Mouse (Mus musculus) urinary bladder, postnatal 10 days (tissue): Measurements from ENCODE around the gene I830077J02Rik.
"Not testable (repeated sequence)": the region's sequence is repeated elsewhere in the genome, so short reads cannot be mapped to it uniquely, and the experiment has no call there.

Source experiments
- DNase-seq: peaks from one replicate; pipeline ENCODE4 v3.0.0; 2022; ENCODE audit warnings: low spot score

The I830077J02Rik gene

DNA sequence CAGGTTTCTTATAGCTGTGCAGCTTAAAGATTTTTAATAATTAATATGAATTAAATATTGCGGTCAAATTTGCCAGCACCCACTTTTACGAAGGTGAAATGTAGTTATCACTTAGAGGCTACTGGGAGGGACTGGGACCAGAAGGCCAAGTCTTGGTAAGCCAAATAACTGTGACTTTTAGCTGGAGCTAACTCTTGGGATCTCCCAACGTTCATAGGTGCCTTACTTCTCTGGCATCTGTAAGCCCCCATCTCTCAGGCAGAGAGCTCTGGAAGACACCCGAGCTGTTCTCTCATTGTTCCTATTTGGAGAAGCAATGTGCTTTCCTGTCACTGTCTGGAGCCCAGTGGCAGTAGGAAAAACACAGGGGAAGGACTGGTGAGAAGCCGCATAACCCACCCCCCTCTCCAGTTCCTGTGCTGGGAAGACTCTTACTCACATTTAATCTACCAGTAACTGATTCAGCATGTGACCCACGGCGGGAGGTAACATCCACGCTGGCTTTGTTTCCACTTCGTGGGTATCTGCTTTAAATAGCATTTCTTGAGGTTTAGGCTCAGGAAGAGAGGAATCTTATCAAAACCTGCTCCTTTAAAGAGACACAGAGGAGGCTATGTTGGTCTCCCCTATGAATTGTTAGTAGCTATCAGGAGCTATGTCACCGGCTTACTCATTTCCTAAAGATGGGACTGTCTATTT, 14.7 kb downstream of the I830077J02Rik start:
- DNase-seq: no peak

- DNase-seq: not testable (repeated sequence)
Observed at GRCm38 (mm10) chr3:105916455-105916854, 16.0 kb downstream of the I830077J02Rik start.

GRCm38 (mm10) chr3:105915281-105915680, 17.2 kb downstream of the I830077J02Rik start:
- DNase-seq: no peak

DNA sequence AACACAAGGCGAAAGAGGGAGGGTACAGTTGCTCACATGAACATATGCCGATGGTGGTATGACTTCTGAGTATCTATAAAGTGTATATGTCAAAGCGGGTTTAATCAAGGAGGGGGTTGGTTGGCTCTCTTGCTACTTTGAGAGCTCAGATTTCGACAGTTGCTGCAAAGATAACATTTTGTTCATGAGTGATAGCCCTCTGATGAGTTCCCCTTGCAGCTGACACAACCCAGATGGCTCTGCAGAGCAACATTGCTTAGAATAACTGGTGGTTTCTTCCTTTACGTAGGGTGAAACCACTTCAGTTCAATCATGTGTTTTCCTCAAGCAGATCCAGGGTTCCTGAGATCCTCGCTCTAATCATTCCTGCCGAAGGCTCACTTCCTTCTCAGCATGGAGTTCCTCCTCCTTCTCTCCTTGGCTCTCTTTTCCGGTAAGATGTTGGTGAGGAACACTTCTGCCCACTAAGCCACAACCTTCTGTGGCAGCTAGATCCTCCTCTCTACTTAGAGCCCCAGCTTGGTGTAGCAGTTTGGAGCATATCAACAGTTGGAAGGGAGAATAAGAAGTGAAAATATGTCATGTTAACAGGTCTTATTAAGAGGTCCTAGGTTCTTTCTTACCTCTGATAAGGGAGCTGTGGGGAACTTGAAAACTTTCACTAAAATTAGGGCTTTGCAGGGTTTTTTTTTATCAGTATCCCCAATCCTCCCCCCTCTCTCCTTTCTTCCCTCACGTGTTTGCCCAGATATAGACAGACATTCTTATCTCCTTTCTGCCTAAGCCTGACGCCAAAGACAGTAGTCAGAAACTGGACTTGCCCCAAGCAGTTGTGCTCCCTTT, 18.4 kb downstream of the I830077J02Rik start:
- no peak for DNase-seq

GRCm38 (mm10) chr3:105912097-105912880, 20.2 kb downstream of the I830077J02Rik start:
- no peak for DNase-seq

GRCm38 (mm10) chr3:105910519-105911190, 21.8 kb downstream of the I830077J02Rik start:
- no peak for DNase-seq

- DNase-seq: no peak
Observed at GRCm38 (mm10) chr3:105908976-105909375, 23.5 kb downstream of the I830077J02Rik start.

- no peak for DNase-seq
Observed at GRCm38 (mm10) chr3:105907956-105908655, 24.4 kb downstream of the I830077J02Rik start.

GRCm38 (mm10) chr3:105904721-105905120, 27.7 kb downstream of the I830077J02Rik start:
- no peak for DNase-seq

- no peak for DNase-seq
Observed at GRCm38 (mm10) chr3:105904213-105904612, 28.3 kb downstream of the I830077J02Rik start.

DNA sequence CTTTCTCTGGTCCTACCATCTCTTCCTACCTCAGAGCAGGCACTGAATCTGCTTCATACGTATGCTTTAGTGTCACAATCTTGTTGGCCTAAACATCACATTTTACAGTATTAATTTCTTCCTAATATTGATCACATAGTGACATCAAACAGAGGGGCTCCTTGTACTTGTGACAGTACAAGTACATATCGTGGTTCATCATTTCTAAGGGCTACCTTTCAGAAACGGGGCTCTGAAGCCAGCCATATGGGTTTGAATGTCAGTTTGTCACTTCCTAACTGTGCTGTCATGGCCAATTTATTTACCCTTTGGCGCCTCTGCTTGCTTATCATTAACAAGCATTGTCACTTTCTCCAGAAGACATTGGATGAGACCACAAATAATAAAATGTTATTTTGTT, 31.0 kb downstream of the I830077J02Rik start:
- DNase-seq: no peak

GRCm38 (mm10) chr3:105900716-105901115, 31.7 kb downstream of the I830077J02Rik start:
- no peak for DNase-seq

GRCm38 (mm10) chr3:105900266-105900665, 32.2 kb downstream of the I830077J02Rik start:
- no peak for DNase-seq

GRCm38 (mm10) chr3:105899394-105900147, 32.9 kb downstream of the I830077J02Rik start:
- peak; percentile 45 for DNase-seq

DNA sequence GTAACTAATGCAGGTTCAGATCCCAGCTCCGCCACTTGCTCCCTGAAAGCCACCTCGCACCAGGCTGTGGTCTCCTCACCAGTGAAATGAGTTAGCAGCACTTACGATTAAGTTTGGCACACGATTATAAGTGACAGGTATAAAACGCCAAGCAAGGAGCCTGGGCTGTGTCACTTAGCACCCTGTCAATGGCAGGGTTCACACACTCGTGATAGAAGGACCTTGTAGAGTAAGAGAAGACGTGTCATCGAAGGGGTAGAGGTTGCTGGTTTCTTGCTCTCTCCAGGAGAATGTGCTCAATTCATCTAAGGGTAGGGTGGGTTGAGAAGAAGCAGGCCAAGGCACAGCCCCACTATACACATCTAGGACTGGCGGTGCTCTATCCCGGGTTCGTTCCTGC, 33.6 kb downstream of the I830077J02Rik start:
- no peak for DNase-seq

DNA sequence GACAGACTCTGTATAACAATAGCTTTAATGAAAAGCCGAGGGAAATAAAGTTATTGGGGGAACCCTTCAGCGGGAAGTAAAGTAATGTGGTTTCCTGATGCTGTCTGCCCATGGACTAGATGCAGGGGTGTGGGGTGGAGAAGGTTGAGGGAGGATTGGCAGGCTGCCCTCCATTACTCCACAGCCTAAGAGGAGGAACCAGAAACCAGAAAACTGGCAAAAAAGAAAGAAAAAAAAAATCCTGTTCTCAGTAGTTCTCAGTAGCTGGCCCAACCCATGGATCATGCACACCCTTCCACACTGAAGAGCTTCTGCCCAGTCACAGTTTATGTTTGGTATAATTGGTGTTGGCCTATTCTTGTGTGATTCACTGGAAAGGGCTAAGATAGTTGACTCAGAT, 34.1 kb downstream of the I830077J02Rik start:
- DNase-seq: no peak

- no peak for DNase-seq
Observed at GRCm38 (mm10) chr3:105896811-105897210, 35.7 kb downstream of the I830077J02Rik start.

DNA sequence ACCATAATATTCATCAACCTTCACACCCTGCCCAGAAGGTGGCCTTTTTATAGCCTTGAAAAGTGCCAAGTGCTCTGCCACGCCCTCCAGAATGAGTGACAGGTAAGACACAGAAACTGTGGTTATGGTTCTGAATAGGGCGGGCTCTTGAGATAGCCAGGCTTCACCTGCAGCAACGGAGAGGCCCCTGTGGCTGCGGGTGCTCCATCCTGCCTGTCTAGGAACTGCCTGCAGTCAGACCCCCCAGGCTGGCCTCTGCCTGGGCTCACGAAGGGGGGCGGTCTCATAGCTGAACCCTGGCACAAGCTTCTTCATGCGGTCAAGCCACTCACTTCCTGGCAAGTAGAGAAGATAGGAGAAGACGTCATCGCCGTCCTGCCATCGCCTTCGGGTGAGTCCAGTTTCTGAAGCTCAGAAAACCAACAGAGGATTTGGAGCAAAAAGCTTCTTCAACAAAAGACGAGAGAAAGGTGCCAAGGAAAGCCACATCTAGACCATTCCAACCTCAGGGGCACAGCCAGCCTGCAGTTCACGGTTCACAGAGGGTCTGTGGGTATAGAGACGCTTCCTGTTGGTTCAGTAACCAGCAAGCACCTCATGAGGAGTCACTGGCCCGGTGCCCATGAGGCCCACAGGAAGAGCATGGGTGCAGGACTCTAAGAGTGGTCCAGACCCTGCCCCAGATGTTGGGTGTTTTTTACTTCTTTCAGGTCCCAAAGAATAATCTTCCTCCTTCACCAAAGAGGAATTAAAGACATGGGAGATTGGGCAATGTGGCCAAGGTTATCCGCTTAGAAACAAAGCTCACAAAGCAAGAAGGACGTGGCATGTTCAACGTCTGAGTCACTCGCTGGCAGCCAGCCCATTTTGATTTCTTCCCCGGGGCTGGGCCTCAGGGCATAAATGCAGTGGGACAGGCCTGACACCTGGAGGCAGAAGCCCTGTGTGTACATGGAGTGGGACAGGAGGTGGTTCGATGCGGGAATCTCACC, 37.6 kb downstream of the I830077J02Rik start:
- DNase-seq: peak; percentile 84

- DNase-seq: no peak
Observed at GRCm38 (mm10) chr3:105893941-105894391, 38.5 kb downstream of the I830077J02Rik start.
